Mouse (Mus musculus) stomach, postnatal 0 days (tissue): ENCODE results near the gene Polr1d. TPM values are rescaled to one million over a fixed set of nuclear protein-coding genes. Genes with fewer than 3 reads are reported as not detected.

Experiments
- ATAC-seq: fragments of 200-750 bp; cut with Nextera tagmentation; 2 replicates; pipeline ENCODE4 v1.8.0; 2017; ENCODE audit not compliant: low FRiP score, low TSS enrichment
- DNase-seq: peaks from one replicate; pipeline ENCODE4 v3.0.0-alpha.2; 2016; ENCODE audit warnings: low spot score
- H3K27ac ChIP-seq: fragments of 300-500 bp; sonication (generic); replicated peaks from 2 replicates; pipeline ENCODE4 v1.5.1; 2014; ENCODE audit warnings: mild to moderate bottlenecking, control low read depth
- H3K27me3 ChIP-seq: fragments of 300-500 bp; sonication (generic); 2 replicates; pipeline ENCODE4 v1.6.1; 2014; ENCODE audit warnings: low read length; ENCODE audit not compliant: control insufficient read depth, insufficient read depth
- H3K36me3 ChIP-seq: fragments of 300-500 bp; sonication (generic); 2 replicates; pipeline ENCODE4 v1.6.1; 2014; ENCODE audit warnings: low read length, mixed read lengths; ENCODE audit not compliant: control insufficient read depth, insufficient read depth
- H3K4me1 ChIP-seq: fragments of 300-500 bp; sonication (generic); replicated peaks from 2 replicates; pipeline ENCODE4 v1.6.1; 2014; ENCODE audit warnings: antibody characterized with exemption; ENCODE audit not compliant: control insufficient read depth, insufficient read depth
- H3K4me2 ChIP-seq: fragments of 300-500 bp; sonication (generic); replicated peaks from 2 replicates; pipeline ENCODE4 v1.6.1; 2014; ENCODE audit warnings: low read depth, mild to moderate bottlenecking, control low read depth, moderate library complexity
- H3K4me3 ChIP-seq: fragments of 300-500 bp; sonication (generic); 2 replicates; pipeline ENCODE4 v1.5.1; 2014; ENCODE audit warnings: low read depth, low read length, control low read depth
- H3K9ac ChIP-seq: fragments of 300-500 bp; sonication (generic); 2 replicates; pipeline ENCODE4 v1.6.1; 2014; ENCODE audit warnings: mild to moderate bottlenecking, low read length, control low read depth, mixed read lengths
- H3K9me3 ChIP-seq: fragments of 300-500 bp; sonication (generic); 2 replicates; pipeline ENCODE4 v1.6.1; 2016; ENCODE audit warnings: low read length; ENCODE audit not compliant: control insufficient read depth
- CTCF ChIP-seq: IDR thresholded peaks from 2 replicates; pipeline ENCODE4 v1.5.1; 2016; ENCODE audit warnings: antibody characterized with exemption, low read depth, mild to moderate bottlenecking, moderate library complexity
- EP300 ChIP-seq: optimal IDR thresholded peaks from 2 replicates; pipeline ENCODE3; 2016; ENCODE audit warnings: antibody characterized with exemption
- WGBS: fragments of 180-500 bp; shearing (Covaris S2); extraction: QIAGEN DNeasy Blood & Tissue Kit; methylation state at CpG from one replicate; pipeline ENCODE4 v1.1.7; 2014; 5-methylcytosine and 5-hydroxymethylcytosine counted together
- polyA plus RNA-seq: library from polyadenylated mRNA; unstranded; fragments of >200 nt; fragmentation: Nextera tagmentation; extraction: Ambion mirVana; gene quantifications from 2 replicates; pipeline ENCODE4 v1.2.1, GENCODE M21; 2015

Polr1d gene
- polyA plus RNA-seq, 1 experiment from 2014 or later, result 150 TPM

- Histone ChIP-seq H3K36me3 (no peaks in the 10 kb centered on the region), H3K9me3 (no peaks in the 10 kb centered on the region), H3K4me2 (peak overlapping the region; percentile 59), H3K9ac (peak overlapping the region; percentile 79), H3K27ac (peak overlapping the region; percentile 95), H3K4me3 (peak overlapping the region; percentile 71), H3K4me1 (peaks cover 10% of the 10 kb centered on the region), H3K27me3 (no peaks in the 10 kb centered on the region)
- TF ChIP-seq EP300 (no peak), CTCF (no peak)
- DNase-seq (no peak), ATAC-seq (no peak)
- WGBS, result 5% methylated on average over 21 of the region's 21 CpGs
Observed at GRCm38 (mm10) chr5:147075103-147076025, 1.5 kb upstream of the Polr1d start.

- Histone ChIP-seq H3K4me3 (peak within 1 kb of the TSS; percentile 71), H3K27me3 (no peaks in the 10 kb centered on the region), H3K9me3 (no peaks in the 10 kb centered on the region), H3K4me1 (peaks cover 10% of the 10 kb centered on the region), H3K27ac (peak within 1 kb of the TSS; percentile 95), H3K36me3 (no peaks in the 10 kb centered on the region), H3K4me2 (peak within 1 kb of the TSS; percentile 90), H3K9ac (peak within 1 kb of the TSS; percentile 84)
- under 1% methylated on average over 64 of the region's 65 CpGs for WGBS
- DNase-seq (peak; percentile 99), ATAC-seq (peak; percentile 98)
- TF ChIP-seq EP300, result no peak
- TF ChIP-seq CTCF, result peak; percentile 84
Observed at GRCm38 (mm10) chr5:147076026-147076798, 638 bp upstream of the Polr1d start, which contains the start of gene Lnx2. Gene Lnx2 (minus strand): TSS chr5:147076586.

- ATAC-seq (peak; percentile 69), DNase-seq (peak; percentile 97)
- H3K9me3 ChIP-seq, result no peaks in the 10 kb centered on the region
- WGBS, result under 1% methylated on average over 44 of the region's 57 CpGs
- no peaks in the 10 kb centered on the region for H3K36me3 ChIP-seq
- H3K27ac ChIP-seq, result peak overlapping the region; percentile 95
- H3K4me2 ChIP-seq, result peak overlapping the region; percentile 90
- peaks cover 6% of the 10 kb centered on the region; the same call in 1 of the 2 replicates for H3K4me1 ChIP-seq
- TF ChIP-seq CTCF (no peak; the same call in 1 of the 2 replicates), EP300 (no peak)
- peak overlapping the region; percentile 71 for H3K4me3 ChIP-seq
- H3K9ac ChIP-seq, result peak overlapping the region; percentile 84
- no peaks in the 10 kb centered on the region for H3K27me3 ChIP-seq
Observed at GRCm38 (mm10) chr5:147077305-147078034, 620 bp downstream of the Polr1d start.

DNA sequence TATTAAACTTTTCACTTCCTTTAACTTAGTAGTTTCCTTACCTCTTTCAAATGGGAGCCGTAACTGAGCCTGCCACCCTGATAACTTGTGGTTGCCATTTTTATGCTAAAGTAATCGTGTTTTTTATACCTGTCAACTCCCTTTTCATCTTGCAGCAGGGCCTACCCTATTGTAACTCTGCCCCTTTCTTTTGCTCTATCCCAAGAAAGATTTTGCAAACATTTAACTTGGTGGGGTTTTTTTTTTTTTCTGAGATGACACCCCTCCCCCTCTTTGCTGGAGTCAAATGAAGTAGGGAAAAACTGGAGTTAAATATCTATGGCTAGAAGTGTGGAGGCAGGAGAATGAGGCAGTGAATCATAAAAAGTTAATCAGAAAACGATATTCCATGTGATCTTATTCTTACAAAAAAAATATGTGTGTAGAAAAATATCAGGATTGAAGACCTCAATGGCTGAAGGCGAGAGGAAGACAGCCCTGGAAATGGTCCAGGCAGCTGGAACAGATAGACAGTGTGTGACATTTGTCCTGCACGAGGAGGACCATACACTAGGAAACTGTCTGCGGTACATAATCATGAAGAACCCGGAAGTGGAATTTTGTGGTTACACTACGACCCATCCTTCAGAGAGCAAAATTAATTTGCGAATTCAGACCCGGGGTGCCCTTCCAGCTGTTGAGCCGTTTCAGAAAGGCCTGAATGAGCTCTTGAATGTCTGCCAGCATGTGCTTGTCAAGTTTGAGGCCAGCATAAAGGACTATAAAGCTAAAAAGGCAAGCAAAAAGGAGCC lies 1.5 kb downstream of the Polr1d start:
- H3K4me1 ChIP-seq, result peaks cover 6% of the 10 kb centered on the region; the same call in 1 of the 2 replicates
- H3K9me3 ChIP-seq, result no peaks in the 10 kb centered on the region
- peak overlapping the region; percentile 84 for H3K9ac ChIP-seq
- DNase-seq, result no peak
- 38% methylated on average over 11 of the region's 11 CpGs for WGBS
- H3K4me2 ChIP-seq, result peak overlapping the region; percentile 90
- peak overlapping the region; percentile 71 for H3K4me3 ChIP-seq
- no peaks in the 10 kb centered on the region for H3K36me3 ChIP-seq
- no peak for ATAC-seq
- H3K27me3 ChIP-seq, result no peaks in the 10 kb centered on the region
- H3K27ac ChIP-seq, result peak overlapping the region; percentile 95
- TF ChIP-seq CTCF (no peak), EP300 (no peak)
